Mouse (Mus musculus): ENCODE results near the gene S100a3.

DNA sequence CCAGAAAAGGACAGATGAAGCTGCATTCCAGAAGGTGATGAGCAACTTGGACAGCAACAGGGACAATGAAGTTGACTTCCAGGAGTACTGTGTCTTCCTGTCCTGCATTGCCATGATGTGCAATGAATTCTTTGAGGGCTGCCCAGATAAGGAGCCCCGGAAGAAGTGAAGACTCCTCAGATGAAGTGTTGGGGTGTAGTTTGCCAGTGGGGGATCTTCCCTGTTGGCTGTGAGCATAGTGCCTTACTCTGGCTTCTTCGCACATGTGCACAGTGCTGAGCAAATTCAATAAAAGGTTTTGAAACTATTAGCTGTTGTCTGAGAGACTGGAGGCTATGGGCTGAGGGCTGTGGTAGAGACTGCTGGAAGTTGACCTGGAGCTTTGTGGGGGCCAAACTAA, 45.4 kb downstream of the S100a3 start:
- TF ChIP-seq POLR2A (IDR thresholded peaks at IDR 0.05; ENCODE audit: control insufficient read depth, extremely low read depth, insufficient read depth, low read length, poor library complexity): no peak
- no peak for TF ChIP-seq CTCF (IDR thresholded peaks at IDR 0.05; ENCODE audit: borderline replicate concordance, control insufficient read depth, extremely low read depth, insufficient read depth, low read length, poor library complexity)
